Mouse (Mus musculus): ENCODE results near the gene Ankrd12. TPM values are rescaled to one million over a fixed set of nuclear protein-coding genes. Genes with fewer than 3 reads are reported as not detected.
A peak's percentile ranks its signal among the peaks of the same experiment; 100 is the strongest.

Ankrd12 gene
- polyA plus RNA-seq, 1 experiment from 2014 or later, result 24.1 TPM

DNA sequence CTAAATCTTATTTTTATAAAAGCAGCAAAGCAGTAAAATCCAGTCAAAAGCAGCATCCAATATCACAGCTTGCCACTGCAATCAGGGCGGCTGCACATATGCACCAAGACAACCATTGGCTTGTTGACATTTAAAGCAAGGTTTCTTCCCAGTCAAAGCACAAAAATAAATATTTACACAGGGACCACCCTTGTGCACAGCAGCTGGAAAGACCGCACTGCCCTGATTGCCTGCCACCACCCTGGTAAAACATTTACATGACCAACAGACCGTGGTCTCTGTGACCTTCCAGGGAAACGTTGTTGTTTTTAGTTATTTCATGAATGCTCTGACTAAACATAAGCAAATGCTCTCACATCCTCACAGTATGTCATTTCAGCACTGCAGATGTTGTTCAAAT, 134.5 kb downstream of the Ankrd12 start:
- Histone ChIP-seq H3K27me3 (ENCODE audit: insufficient read depth, low read length) (no peaks in the 10 kb centered on the region), H3K4me3 (ENCODE audit: low read length) (no peak overlapping the region), H3K9ac (replicated peaks; ENCODE audit: low read length) (no peak overlapping the region), H3K9me3 (ENCODE audit: low read length) (no peaks in the 10 kb centered on the region), H3K36me3 (ENCODE audit: insufficient read depth, low read length) (peaks cover 16% of the 10 kb centered on the region), H3K4me2 (replicated peaks; ENCODE audit: low read depth, low read length) (0 out of 2 replicates have a peak overlapping the region, but pooled peaks have one; percentile 6), H3K4me1 (ENCODE audit: insufficient read depth, low read length) (peaks cover 53% of the 10 kb centered on the region), H3K27ac (ENCODE audit: low read length) (peak overlapping the region; percentile 43)
- ATAC-seq (ENCODE audit: low FRiP score, low TSS enrichment), result peak; percentile 32; the same call in 1 of the 2 replicates
- WGBS, result 23% methylated on average over 4 of the region's 4 CpGs

DNA sequence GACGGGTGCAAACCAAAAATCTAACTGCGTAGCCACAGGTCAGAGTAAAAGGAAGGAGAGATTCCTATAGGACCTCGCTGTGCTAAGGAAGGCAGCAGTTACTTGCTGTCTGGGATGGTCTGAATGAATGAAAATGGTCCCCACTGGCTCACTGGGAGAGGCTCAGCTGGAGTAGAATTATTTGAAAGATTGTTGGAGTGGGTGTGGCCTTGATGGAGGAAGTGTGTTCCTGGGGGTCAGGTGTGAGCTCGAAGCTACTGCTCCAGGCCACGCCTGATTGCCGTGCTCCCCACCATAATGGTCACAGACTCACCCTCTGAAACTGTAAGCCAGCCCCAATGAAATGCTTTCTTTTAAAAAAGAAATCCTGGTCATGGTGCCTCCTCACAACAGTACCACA, 135.6 kb downstream of the Ankrd12 start:
- Histone ChIP-seq H3K27me3 (ENCODE audit: insufficient read depth, low read length) (no peaks in the 10 kb centered on the region), H3K36me3 (ENCODE audit: insufficient read depth, low read length) (peaks cover 16% of the 10 kb centered on the region), H3K9ac (replicated peaks; ENCODE audit: low read length) (no peak overlapping the region), H3K27ac (ENCODE audit: low read length) (peak overlapping the region; percentile 43), H3K4me2 (replicated peaks; ENCODE audit: low read depth, low read length) (no peak overlapping the region), H3K4me1 (ENCODE audit: insufficient read depth, low read length) (peaks cover 56% of the 10 kb centered on the region), H3K4me3 (ENCODE audit: low read length) (no peak overlapping the region), H3K9me3 (ENCODE audit: low read length) (peaks cover 5% of the 10 kb centered on the region; the same call in 1 of the 2 replicates)
- ATAC-seq (ENCODE audit: low FRiP score, low TSS enrichment), result no peak
- WGBS, result 78% methylated on average over 6 of the region's 6 CpGs

DNA sequence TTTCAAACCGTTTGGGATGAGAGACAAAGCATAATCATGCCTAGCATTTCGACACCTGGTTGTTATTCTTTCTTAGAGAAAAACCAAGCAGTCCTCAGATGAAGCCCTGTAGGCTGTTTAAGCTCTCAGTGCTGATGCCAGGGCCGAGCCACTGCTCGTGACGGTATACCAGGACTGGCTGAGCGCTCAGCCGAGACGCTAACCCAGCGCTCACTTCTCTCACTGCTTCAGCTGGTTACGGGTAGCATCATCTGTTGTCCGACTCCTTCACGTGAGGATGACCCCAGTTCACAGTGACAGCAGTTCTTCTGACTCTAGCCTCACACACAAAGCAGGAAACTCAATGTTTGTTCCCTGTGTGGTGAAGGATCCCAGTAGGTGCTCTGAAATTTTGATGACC, 136.7 kb downstream of the Ankrd12 start:
- H3K36me3 ChIP-seq (ENCODE audit: insufficient read depth, low read length), result peaks cover 17% of the 10 kb centered on the region
- no peaks in the 10 kb centered on the region for H3K27me3 ChIP-seq (ENCODE audit: insufficient read depth, low read length)
- H3K9ac ChIP-seq (replicated peaks; ENCODE audit: low read length), result peak overlapping the region; percentile 46
- 35% methylated on average over 12 of the region's 12 CpGs for whole genome bisulfite sequencing
- peaks cover 56% of the 10 kb centered on the region for H3K4me1 ChIP-seq (ENCODE audit: insufficient read depth, low read length)
- H3K4me2 ChIP-seq (replicated peaks; ENCODE audit: low read depth, low read length), result peak overlapping the region; percentile 13; the same call in 1 of the 2 replicates
- peak overlapping the region; percentile 77 for H3K27ac ChIP-seq (ENCODE audit: low read length)
- peak; percentile 73 for ATAC-seq (ENCODE audit: low FRiP score, low TSS enrichment)
- no peak overlapping the region for H3K4me3 ChIP-seq (ENCODE audit: low read length)
- peaks cover 5% of the 10 kb centered on the region; the same call in 1 of the 2 replicates for H3K9me3 ChIP-seq (ENCODE audit: low read length)

DNA sequence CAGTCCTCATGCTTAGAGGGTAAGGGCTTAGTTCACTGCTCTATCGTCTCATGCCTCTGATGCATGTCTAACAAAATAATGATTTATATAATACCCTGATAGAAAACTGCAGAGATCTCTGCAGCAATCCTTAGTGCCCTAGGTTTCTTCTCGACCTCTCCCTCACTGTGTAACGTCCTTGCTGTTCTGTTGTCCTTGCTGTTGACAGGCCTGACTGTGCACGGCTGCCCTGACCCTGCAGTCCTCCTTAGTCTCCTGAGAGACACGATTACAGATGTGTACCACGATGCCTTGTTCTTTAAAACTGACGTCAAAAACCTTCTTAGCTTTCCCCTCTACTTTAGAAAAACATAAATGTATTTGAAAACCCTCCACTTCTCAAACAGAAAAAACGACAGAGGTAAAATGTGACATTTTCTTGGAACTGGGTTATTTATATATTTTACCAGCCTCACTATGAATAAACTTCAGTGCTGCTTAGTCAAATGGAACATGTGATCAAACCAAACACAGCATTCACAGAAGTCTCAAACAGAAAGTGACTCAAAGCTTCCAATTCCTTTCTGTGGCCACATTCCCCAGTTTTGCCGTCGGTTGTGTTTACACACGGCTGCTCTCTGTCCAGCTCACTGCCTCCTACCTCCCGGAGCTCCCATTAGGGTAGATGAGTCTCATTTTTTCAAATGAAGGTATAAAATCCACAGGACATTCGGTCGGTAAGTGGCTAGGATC, 137.3 kb downstream of the Ankrd12 start:
- Histone ChIP-seq H3K27ac (ENCODE audit: low read length) (peak overlapping the region; percentile 77), H3K36me3 (ENCODE audit: insufficient read depth, low read length) (peaks cover 17% of the 10 kb centered on the region), H3K4me1 (ENCODE audit: insufficient read depth, low read length) (peaks cover 56% of the 10 kb centered on the region), H3K4me3 (ENCODE audit: low read length) (no peak overlapping the region), H3K9me3 (ENCODE audit: low read length) (peaks cover 5% of the 10 kb centered on the region; the same call in 1 of the 2 replicates), H3K9ac (replicated peaks; ENCODE audit: low read length) (0 out of 2 replicates have a peak overlapping the region, but pooled peaks have one; percentile 46), H3K27me3 (ENCODE audit: insufficient read depth, low read length) (no peaks in the 10 kb centered on the region), H3K4me2 (replicated peaks; ENCODE audit: low read depth, low read length) (peak overlapping the region; percentile 13; the same call in 1 of the 2 replicates)
- 33% methylated on average over 14 of the region's 14 CpGs for WGBS
- peak; percentile 23; the same call in 1 of the 2 replicates for ATAC-seq (ENCODE audit: low FRiP score, low TSS enrichment)

DNA sequence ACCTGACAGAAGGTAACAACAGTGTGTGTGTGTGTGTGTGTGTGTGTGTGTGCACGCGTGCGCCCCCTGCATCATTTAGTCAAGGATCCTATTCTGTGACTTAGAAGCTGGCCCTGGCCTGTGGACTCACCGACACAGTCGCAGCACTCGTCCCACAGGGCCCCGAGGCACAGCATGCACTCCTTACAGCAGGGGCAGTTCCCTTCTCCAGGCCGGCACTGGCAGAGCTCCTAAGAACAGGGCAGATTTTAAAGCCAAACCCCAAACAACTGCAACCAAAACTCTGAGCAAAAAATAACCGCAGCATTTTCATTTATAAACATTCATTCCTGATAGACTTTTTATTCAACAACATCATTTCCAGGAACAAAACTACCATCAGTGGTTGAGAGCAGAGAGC, 139.2 kb downstream of the Ankrd12 start:
- Histone ChIP-seq H3K36me3 (ENCODE audit: insufficient read depth, low read length) (peaks cover 25% of the 10 kb centered on the region), H3K9ac (replicated peaks; ENCODE audit: low read length) (no peak overlapping the region), H3K4me3 (ENCODE audit: low read length) (no peak overlapping the region), H3K4me2 (replicated peaks; ENCODE audit: low read depth, low read length) (no peak overlapping the region), H3K9me3 (ENCODE audit: low read length) (peaks cover 5% of the 10 kb centered on the region; the same call in 1 of the 2 replicates), H3K27me3 (ENCODE audit: insufficient read depth, low read length) (no peaks in the 10 kb centered on the region), H3K27ac (ENCODE audit: low read length) (no peak overlapping the region), H3K4me1 (ENCODE audit: insufficient read depth, low read length) (peaks cover 43% of the 10 kb centered on the region)
- WGBS, result 92% methylated on average over 9 of the region's 9 CpGs
- ATAC-seq (ENCODE audit: low FRiP score, low TSS enrichment), result no peak

DNA sequence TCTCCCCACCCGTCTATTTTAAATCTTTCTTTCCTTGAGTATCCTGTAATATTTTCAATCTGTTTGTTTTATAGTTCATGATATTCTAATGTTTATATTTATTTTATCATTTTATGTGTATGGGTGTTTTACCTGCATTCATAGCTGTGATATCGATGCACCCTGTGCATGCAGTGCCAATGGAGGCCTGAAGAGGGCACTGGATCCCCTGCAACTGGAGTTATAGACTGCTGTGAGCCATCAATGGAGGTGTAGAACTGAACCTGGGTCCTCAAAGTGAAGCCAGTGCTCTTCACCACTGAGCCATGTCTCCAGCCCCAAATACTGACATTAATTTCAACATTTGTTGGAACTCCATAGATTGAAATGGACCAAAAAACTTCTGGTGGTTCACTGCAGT, 143.1 kb downstream of the Ankrd12 start:
- WGBS, result 94% methylated on average over 2 of the region's 2 CpGs
- Histone ChIP-seq H3K4me1 (ENCODE audit: insufficient read depth, low read length) (peaks cover 16% of the 10 kb centered on the region; the same call in 1 of the 2 replicates), H3K36me3 (ENCODE audit: insufficient read depth, low read length) (peaks cover 29% of the 10 kb centered on the region), H3K4me2 (replicated peaks; ENCODE audit: low read depth, low read length) (no peak overlapping the region), H3K4me3 (ENCODE audit: low read length) (no peak overlapping the region), H3K27me3 (ENCODE audit: insufficient read depth, low read length) (no peaks in the 10 kb centered on the region), H3K9me3 (ENCODE audit: low read length) (peaks cover 5% of the 10 kb centered on the region; the same call in 1 of the 2 replicates), H3K9ac (replicated peaks; ENCODE audit: low read length) (no peak overlapping the region), H3K27ac (ENCODE audit: low read length) (no peak overlapping the region)
- no peak for ATAC-seq (ENCODE audit: low FRiP score, low TSS enrichment)

DNA sequence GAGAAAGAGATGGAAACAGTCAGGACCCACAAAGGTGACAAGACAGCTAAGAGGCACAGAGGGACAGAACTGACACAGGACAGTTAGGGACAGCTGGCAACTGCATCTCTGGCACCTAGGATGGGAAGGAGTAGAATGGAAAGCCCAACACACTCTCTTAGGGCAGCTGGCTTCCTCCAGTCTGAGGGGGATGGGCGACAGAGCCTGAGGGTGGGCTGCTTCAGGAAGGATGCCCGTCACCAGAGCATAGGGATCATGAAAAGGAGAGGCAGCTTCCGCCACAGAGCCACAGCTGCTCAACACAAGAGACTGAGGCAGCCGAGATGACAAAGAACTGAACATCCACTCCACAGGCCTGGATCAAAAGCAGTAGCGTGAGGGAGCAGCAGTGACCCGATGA, 145.4 kb downstream of the Ankrd12 start:
- no peak overlapping the region for H3K27ac ChIP-seq (ENCODE audit: low read length)
- WGBS, result 51% methylated on average over 6 of the region's 6 CpGs
- no peak for ATAC-seq (ENCODE audit: low FRiP score, low TSS enrichment)

DNA sequence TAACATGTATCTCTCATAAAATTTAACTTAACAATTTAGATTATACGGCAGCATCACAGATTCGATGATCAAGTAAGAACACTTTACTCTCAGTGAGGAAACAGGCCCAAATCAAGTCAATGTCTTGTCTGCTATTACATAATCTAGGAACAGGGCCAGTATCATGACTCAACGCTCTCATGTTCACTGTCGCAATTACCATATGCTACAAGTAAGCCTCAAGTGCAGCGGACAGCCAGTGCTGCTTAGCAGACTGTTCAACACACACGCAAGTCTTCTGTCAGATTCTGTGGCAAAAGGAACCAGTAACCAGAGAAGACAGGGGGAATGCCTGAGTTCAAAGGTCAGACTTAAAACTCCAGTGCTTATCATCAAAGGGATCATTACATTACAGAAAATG, 145.9 kb downstream of the Ankrd12 start:
- Histone ChIP-seq H3K9me3 (ENCODE audit: low read length) (no peaks in the 10 kb centered on the region), H3K4me1 (ENCODE audit: insufficient read depth, low read length) (0 out of 2 replicates have a peak, but pooled peaks cover 8% of the 10 kb centered on the region), H3K36me3 (ENCODE audit: insufficient read depth, low read length) (peaks cover 27% of the 10 kb centered on the region), H3K9ac (replicated peaks; ENCODE audit: low read length) (no peak overlapping the region), H3K27me3 (ENCODE audit: insufficient read depth, low read length) (no peaks in the 10 kb centered on the region), H3K27ac (ENCODE audit: low read length) (no peak overlapping the region), H3K4me3 (ENCODE audit: low read length) (no peak overlapping the region), H3K4me2 (replicated peaks; ENCODE audit: low read depth, low read length) (no peak overlapping the region)
- ATAC-seq (ENCODE audit: low FRiP score, low TSS enrichment), result no peak
- 76% methylated on average over 6 of the region's 6 CpGs for WGBS

More for the DNA sequence above, 145.4 kb downstream of the Ankrd12 start:
- Histone ChIP-seq H3K27me3 (ENCODE audit: insufficient read depth, low read length) (no peaks in the 10 kb centered on the region), H3K9me3 (ENCODE audit: low read length) (no peaks in the 10 kb centered on the region), H3K4me3 (ENCODE audit: low read length) (no peak overlapping the region), H3K36me3 (ENCODE audit: insufficient read depth, low read length) (peaks cover 25% of the 10 kb centered on the region), H3K9ac (replicated peaks; ENCODE audit: low read length) (no peak overlapping the region), H3K4me2 (replicated peaks; ENCODE audit: low read depth, low read length) (no peak overlapping the region), H3K4me1 (ENCODE audit: insufficient read depth, low read length) (0 out of 2 replicates have a peak, but pooled peaks cover 9% of the 10 kb centered on the region)

DNA sequence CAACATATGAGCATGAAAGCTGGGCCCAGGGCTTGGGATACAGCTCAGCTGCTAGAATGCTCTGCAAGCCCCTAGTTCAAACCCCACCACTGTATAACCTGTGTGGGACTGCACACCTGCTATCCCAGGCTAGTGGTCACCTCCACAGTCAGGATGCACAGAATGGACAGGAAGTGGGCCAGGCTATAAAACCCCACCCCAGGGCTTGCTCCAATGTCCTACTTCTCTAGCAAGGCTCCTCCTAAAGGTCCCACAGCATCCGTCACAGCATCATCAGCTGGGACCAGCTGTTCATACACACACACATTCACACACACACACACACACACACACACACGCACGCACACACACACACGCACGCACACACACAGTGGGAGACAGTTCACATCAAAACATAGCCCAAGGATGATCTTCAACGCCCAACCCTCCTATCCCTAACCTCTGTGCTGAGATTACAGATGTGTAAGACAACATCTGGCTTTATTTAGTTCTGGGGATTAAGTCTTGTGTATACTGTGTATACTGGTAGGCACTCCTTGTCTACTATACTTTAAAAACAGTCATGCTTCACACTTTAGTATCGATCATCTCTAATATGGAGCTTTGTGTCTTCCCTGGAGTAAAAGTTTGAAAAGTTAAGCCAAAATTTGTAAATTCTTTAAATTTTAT, 146.6 kb downstream of the Ankrd12 start:
- Histone ChIP-seq H3K4me1 (ENCODE audit: insufficient read depth, low read length) (0 out of 2 replicates have a peak, but pooled peaks cover 8% of the 10 kb centered on the region), H3K9me3 (ENCODE audit: low read length) (no peaks in the 10 kb centered on the region), H3K9ac (replicated peaks; ENCODE audit: low read length) (no peak overlapping the region), H3K36me3 (ENCODE audit: insufficient read depth, low read length) (peaks cover 31% of the 10 kb centered on the region), H3K27ac (ENCODE audit: low read length) (no peak overlapping the region), H3K4me2 (replicated peaks; ENCODE audit: low read depth, low read length) (no peak overlapping the region), H3K27me3 (ENCODE audit: insufficient read depth, low read length) (no peaks in the 10 kb centered on the region), H3K4me3 (ENCODE audit: low read length) (no peak overlapping the region)
- ATAC-seq (ENCODE audit: low FRiP score, low TSS enrichment), result no peak
- WGBS, result 93% methylated on average over 7 of the region's 7 CpGs
